Mouse (Mus musculus) erythroblast, embryonic 14.5 days (primary cell): ENCODE data around the gene Prx. TPM values are rescaled to one million over a fixed set of nuclear protein-coding genes. Genes with fewer than 3 reads are reported as not detected.

Experiments used
- H3K27me3 ChIP-seq: 2 replicates; pipeline ENCODE4 v1.6.1; 2012; ENCODE audit warnings: inconsistent platforms; ENCODE audit not compliant: control insufficient read depth
- H3K36me3 ChIP-seq: 2 replicates; pipeline ENCODE4 v1.6.1; 2012; ENCODE audit warnings: mild to moderate bottlenecking, inconsistent platforms; ENCODE audit not compliant: control insufficient read depth
- H3K4me1 ChIP-seq: 2 replicates; pipeline ENCODE4 v1.6.1; 2012; ENCODE audit warnings: inconsistent platforms; ENCODE audit not compliant: control insufficient read depth
- H3K4me3 ChIP-seq: replicated peaks from 2 replicates; pipeline ENCODE3; 2012; ENCODE audit warnings: moderate library complexity, mild to moderate bottlenecking, inconsistent platforms
- H3K9me3 ChIP-seq: 2 replicates; pipeline ENCODE4 v1.6.1; 2012; ENCODE audit warnings: low read length, inconsistent platforms, mixed read lengths; ENCODE audit not compliant: control insufficient read depth
- GATA1 ChIP-seq: IDR thresholded peaks from 2 replicates; pipeline ENCODE4 v1.6.1; 2012; ENCODE audit warnings: low read length, inconsistent platforms, mixed read lengths
- TAL1 ChIP-seq: IDR thresholded peaks from 3 replicates; pipeline ENCODE4 v1.6.1; 2012; ENCODE audit warnings: low read length, inconsistent platforms, mixed read lengths
- polyA plus RNA-seq: library from polyadenylated mRNA; stranded (reverse); fragments of >175 nt; gene quantifications from 2 replicates; pipeline ENCODE4 v1.2.3, GENCODE M21; 2012

Prx gene
- polyA plus RNA-seq, 1 experiment = 0.41 TPM

DNA sequence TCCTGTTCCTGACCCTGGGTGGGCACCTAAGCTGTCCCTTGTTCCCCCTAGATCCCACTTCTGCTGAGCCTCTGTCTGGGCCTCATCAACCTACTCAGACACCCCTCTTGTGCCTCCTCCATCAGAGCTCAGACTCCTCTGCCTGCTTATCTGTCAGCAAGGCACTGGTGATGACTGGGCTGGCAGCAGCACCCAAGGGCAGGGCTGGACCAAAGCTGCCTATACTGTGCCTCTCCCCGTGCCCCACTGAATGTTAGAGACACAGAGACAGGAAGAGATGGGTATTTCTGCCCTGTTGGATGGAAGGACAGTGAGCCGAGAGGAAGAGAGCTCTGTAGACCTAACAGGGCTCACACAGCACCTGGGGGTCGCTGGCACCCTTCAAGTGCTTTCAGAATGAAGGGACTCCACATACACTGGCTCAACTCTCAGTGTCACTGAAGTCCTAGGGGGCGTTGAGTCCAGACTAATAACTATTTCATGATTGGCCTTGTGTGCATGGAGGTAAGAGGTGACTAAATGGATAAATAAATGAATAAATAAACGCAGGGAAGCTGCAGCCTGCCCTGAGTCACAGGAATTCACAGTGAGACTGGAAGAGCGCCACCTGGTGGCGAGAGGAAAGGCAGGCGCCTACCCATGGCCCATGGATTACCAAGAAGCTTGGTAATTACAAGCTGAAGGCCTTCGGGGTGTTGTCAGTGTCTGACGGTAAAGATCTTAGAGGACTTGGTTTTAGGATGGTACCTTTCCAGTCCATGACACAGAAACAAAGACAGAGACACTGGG is 27.1 kb downstream of the Prx start:
- Histone ChIP-seq H3K36me3 (peaks cover 30% of the 10 kb centered on the region), H3K4me3 (peak overlapping the region; percentile 58), H3K27me3 (no peaks in the 10 kb centered on the region), H3K9me3 (no peaks in the 10 kb centered on the region), H3K4me1 (peaks cover 55% of the 10 kb centered on the region)
- TF ChIP-seq GATA1 (peak; percentile 84), TAL1 (no peak)

DNA sequence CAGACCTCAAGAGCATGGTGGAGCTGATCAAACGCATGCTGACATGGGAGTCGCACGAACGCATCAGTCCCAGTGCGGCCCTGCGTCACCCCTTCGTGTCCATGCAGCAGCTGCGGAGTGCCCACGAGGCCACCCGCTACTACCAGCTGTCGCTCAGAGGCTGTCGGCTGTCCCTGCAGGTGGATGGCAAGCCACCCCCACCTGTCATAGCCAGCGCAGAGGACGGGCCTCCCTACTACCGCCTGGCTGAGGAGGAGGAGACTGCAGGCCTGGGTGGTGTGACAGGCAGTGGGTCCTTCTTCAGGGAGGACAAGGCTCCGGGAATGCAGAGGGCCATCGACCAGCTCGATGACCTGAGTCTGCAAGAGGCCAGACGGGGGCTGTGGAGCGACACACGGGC is 29.9 kb downstream of the Prx start:
- Histone ChIP-seq H3K27me3 (no peaks in the 10 kb centered on the region), H3K4me1 (peaks cover 70% of the 10 kb centered on the region), H3K9me3 (no peaks in the 10 kb centered on the region), H3K4me3 (no peak overlapping the region), H3K36me3 (peaks cover 56% of the 10 kb centered on the region)
- TF ChIP-seq GATA1 (no peak), TAL1 (no peak)

DNA sequence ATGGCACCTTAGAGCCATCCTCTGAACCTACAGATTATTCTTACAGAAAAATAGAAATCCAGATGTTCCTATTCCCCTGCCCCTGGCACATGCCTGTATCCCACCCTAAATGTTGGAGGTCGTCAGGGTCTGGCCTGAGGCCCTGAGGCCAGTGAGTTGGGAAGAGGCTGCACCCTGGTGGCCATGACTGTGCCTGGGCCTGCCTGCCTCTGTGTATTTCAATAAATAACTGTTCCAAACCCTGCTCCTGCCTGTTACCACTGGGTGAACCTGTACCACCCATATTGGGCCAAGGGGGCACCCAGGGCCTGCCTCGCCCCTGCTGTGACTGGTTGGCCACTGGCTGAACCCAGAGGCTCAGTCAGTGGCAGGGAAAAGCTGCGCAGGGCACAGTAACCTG is 31.8 kb downstream of the Prx start:
- Histone ChIP-seq H3K27me3 (no peaks in the 10 kb centered on the region), H3K4me3 (no peak overlapping the region), H3K9me3 (no peaks in the 10 kb centered on the region), H3K4me1 (peaks cover 72% of the 10 kb centered on the region), H3K36me3 (peaks cover 75% of the 10 kb centered on the region)
- TF ChIP-seq GATA1 (no peak), TAL1 (no peak)

DNA sequence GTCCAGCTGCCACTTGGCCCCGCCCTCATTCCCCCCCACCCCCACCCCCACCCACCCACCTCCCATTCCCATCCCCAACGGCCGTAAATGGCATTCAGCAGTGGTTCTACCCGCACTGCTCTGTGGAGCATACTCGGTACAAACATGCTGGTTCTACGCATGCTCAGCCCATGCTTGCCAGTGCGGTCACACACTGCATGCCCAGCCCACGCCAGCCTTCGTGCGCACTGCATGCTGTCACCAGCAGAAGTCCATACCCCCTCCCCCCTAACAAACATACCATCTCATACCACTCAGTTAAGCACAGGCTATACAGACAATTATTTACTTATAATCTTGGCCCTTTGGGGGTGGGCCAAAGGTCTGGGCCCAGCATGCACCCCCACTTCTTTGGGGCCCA is 32.6 kb downstream of the Prx start:
- peaks cover 72% of the 10 kb centered on the region for H3K4me1 ChIP-seq
- no peak overlapping the region for H3K4me3 ChIP-seq
- no peaks in the 10 kb centered on the region for H3K27me3 ChIP-seq
- H3K36me3 ChIP-seq = peaks cover 83% of the 10 kb centered on the region
- H3K9me3 ChIP-seq = no peaks in the 10 kb centered on the region
- TF ChIP-seq TAL1 (no peak), GATA1 (no peak)

DNA sequence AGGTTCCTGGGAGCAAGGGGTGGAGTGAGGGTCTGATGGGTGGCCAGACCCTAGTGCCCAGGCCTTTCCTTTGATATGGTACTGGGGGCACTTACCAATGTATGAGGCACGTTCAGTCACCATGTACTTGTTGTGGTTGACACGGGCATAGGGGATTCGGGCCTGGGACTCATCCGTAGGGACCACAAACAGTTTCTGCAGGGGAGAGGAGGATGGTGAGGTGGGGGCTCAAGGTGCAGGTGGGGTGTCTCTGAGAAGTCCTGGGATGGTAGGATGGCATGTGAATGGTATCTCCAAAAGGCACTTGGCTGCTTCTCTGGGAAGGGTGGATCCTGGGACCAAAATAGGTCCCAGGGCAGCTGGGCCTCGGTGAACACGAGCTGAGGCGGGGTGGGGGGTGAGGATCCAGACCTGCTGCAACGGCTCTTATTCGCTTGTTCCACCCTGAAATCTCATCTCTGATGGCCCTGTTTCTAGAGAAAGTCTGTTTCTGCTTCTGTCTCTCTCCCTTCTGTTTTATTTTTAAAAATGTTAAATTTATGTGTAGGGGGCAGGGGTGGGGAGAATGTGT is 33.4 kb downstream of the Prx start:
- H3K4me3 ChIP-seq = no peak overlapping the region
- H3K27me3 ChIP-seq = no peaks in the 10 kb centered on the region
- TF ChIP-seq TAL1 = no peak
- no peak for TF ChIP-seq GATA1
- H3K4me1 ChIP-seq = peaks cover 72% of the 10 kb centered on the region
- peaks cover 91% of the 10 kb centered on the region for H3K36me3 ChIP-seq
- no peaks in the 10 kb centered on the region for H3K9me3 ChIP-seq

DNA sequence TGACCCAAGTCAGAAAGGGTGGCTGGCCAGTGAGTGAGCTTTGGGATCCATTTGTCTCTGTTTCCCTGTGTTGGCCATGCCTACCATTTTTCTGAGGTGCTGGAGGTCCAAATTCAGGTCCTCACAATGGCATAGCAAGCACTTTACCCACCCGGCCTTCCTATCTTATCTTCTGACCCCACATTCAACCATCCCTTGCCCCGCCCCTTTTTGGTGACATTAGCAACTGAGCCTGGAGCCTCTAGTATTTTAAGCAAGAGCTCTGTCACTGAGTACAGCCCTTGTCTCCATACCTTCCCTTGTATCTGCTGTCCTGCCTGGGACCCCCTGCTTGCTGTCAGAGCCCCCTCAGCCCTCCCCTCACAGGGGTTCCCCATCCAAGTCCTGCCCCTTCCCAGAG is 36.3 kb downstream of the Prx start:
- H3K36me3 ChIP-seq = peaks cover 98% of the 10 kb centered on the region

DNA sequence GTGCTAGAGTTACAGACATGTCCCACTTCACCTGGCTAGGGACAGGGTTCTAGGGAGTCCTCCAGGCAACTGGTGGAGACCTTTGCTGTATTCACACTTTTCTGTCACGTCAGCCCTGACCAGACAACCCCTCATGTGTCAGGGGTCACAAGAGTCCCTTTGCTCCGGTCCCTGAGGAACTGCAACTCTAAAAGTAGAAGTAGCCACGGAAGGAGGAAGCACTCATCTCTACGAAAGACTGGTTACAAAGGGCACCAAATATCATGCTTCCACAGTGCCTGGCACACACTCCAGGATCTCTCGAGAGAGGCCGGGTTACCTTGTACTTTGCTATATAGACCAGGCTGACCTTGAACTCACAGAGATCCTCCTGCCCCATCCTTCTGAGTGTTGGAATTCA is 37.5 kb downstream of the Prx start:
- Histone ChIP-seq H3K4me1 (peaks cover 95% of the 10 kb centered on the region), H3K27me3 (no peaks in the 10 kb centered on the region), H3K9me3 (no peaks in the 10 kb centered on the region), H3K4me3 (no peak overlapping the region), H3K36me3 (peaks cover 98% of the 10 kb centered on the region)
- TF ChIP-seq GATA1 (no peak), TAL1 (no peak)

More for the DNA sequence above, 36.3 kb downstream of the Prx start:
- Histone ChIP-seq H3K4me3 (peak overlapping the region; percentile 60), H3K4me1 (peaks cover 93% of the 10 kb centered on the region), H3K9me3 (no peaks in the 10 kb centered on the region), H3K27me3 (no peaks in the 10 kb centered on the region)
- peak; percentile 65 for TF ChIP-seq TAL1
- TF ChIP-seq GATA1 = peak; percentile 67

DNA sequence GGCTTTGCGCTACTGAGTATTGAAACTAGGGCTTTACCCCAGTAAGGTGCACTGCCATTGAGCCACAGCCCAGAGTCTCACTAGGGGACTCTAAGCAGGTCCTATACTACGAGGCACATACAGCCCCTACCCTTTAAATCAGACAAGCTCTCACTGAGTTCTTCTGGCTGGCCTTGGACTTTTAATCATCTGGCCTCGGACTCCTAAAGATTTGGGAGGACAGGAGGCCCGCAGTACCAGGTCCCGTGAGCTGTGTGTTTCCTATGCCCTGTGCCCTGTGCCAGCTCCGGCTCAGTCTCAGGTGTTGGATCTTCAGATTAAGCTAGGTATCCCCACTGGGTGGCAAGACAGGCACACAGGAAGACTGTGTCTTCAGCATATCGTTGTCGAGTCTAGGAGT is 38.9 kb downstream of the Prx start:
- Histone ChIP-seq H3K27me3 (no peaks in the 10 kb centered on the region), H3K36me3 (peaks cover 87% of the 10 kb centered on the region), H3K4me1 (peaks cover 98% of the 10 kb centered on the region), H3K4me3 (peak overlapping the region; percentile 20), H3K9me3 (no peaks in the 10 kb centered on the region)
- TF ChIP-seq TAL1 (no peak), GATA1 (no peak)

DNA sequence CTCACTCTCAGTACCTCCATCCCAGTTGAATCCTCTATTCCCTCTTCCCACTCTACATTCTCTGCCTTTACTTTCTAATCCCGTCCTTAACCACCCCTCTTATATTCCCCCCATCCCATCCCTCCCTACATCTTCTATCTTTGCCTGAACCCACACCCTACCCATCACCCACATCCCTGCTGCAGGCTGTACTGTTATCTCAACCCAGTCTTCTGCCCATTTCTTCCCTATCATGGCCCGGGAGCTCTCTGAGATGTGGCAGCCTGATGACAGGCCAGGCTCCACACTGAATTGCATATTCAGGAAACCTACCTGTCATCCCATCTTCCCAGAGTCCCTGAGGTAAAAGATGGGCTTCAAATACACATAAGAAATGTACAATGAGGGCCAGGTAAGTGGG is 39.7 kb downstream of the Prx start:
- peaks cover 79% of the 10 kb centered on the region for H3K36me3 ChIP-seq
- peak overlapping the region; percentile 19 for H3K4me3 ChIP-seq
- H3K4me1 ChIP-seq = peaks cover 96% of the 10 kb centered on the region
- TF ChIP-seq TAL1 = no peak
- TF ChIP-seq GATA1 = no peak
- no peaks in the 10 kb centered on the region for H3K27me3 ChIP-seq
- H3K9me3 ChIP-seq = no peaks in the 10 kb centered on the region

DNA sequence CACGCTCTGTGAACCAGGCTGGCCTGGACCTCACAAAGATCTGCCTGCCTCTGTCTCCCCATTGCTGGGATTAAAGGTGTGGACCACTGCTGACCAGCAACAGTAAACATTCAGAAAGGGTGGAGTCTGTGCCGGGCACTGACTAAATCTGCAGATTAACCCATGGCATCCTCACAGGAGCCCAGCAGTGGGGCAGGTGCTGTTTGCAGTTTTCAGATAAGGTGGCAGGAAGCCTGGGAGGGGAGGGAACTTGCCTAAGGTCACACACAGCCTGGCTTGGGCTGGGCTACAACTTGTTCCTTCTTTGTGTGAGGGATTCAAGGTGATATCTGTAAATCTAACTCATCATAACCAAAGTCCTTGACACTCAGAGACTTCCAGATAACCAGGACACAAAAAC is 41.4 kb downstream of the Prx start:
- Histone ChIP-seq H3K4me1 (peaks cover 88% of the 10 kb centered on the region), H3K4me3 (peak overlapping the region; percentile 81)
- TF ChIP-seq GATA1 = peak; percentile 69
- peak; percentile 80 for TF ChIP-seq TAL1

More for the DNA sequence above, 41.4 kb downstream of the Prx start:
- H3K36me3 ChIP-seq = peaks cover 64% of the 10 kb centered on the region
- no peaks in the 10 kb centered on the region for H3K27me3 ChIP-seq
- no peaks in the 10 kb centered on the region for H3K9me3 ChIP-seq
